Mouse (Mus musculus) thymus, adult 2 months (tissue): ENCODE results near the gene Rnps1.

ENCODE experiments used
- CTCF ChIP-seq: fragments of 200-500 bp; IDR thresholded peaks from 2 replicates; pipeline ENCODE4 v1.5.1; 2012; ENCODE audit warnings: mild to moderate bottlenecking, control low read depth, low read length, moderate library complexity, borderline replicate concordance; ENCODE audit not compliant: control insufficient read depth, poor library complexity, insufficient read depth; ENCODE audit errors: extremely low read depth
- POLR2A ChIP-seq: fragments of 200-500 bp; IDR thresholded peaks from 2 replicates; pipeline ENCODE4 v1.6.1; 2012; ENCODE audit warnings: mild to moderate bottlenecking, low read length, control low read depth, moderate library complexity; ENCODE audit not compliant: control insufficient read depth, poor library complexity, insufficient read depth; ENCODE audit errors: extremely low read depth

DNA sequence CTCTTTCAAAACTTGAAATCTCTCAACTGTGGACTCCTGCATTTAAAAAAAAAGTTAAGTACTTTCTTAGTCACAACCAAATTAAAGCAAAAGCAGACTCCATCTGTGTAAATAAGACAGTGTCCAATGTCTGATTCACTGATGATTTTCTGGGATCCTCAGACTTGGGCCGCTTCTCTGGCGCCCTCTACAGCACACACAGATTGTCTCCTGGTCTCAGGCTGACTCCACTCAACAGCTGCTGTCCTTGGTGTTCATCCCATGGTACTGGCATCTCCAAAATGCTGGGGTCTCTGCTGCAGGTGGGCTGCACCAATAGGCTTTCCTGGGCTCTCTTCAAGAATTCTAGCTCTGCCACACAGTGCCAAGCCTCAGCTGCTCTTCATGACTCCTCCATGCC is 24.5 kb upstream of the Rnps1 start:
- no peak for TF ChIP-seq CTCF
- no peak for TF ChIP-seq POLR2A
